Mouse (Mus musculus) cerebellum, postnatal 10 days (tissue): Measurements from ENCODE around the gene Ccdc88c.

Source experiments
- DNase-seq, 2 experiments: peaks; one replicate each; pipeline ENCODE4 v3.0.0; 2021; ENCODE audit warnings: mixed read lengths in 2 of 2

The Ccdc88c gene

GRCm38 (mm10) chr12:100996378-100996898 is 32.4 kb downstream of the Ccdc88c start:
- no peak for DNase-seq

- DNase-seq: no peak
Observed at GRCm38 (mm10) chr12:100995607-100996377, 33.1 kb downstream of the Ccdc88c start.

- no peak for DNase-seq
Observed at GRCm38 (mm10) chr12:100994140-100995015, 34.5 kb downstream of the Ccdc88c start.

- no peak for DNase-seq
Observed at GRCm38 (mm10) chr12:100993146-100993545, 35.7 kb downstream of the Ccdc88c start.

- DNase-seq: no peak
Observed at GRCm38 (mm10) chr12:100992505-100992904, 36.4 kb downstream of the Ccdc88c start.

- no peak for DNase-seq
Observed at GRCm38 (mm10) chr12:100991119-100991518, 37.7 kb downstream of the Ccdc88c start.

GRCm38 (mm10) chr12:100990291-100990690 is 38.6 kb downstream of the Ccdc88c start:
- peak; percentile 71 to 82 for DNase-seq

GRCm38 (mm10) chr12:100989780-100990288 is 39.0 kb downstream of the Ccdc88c start:
- DNase-seq: peak in 1 of 2 experiments; percentile 16

GRCm38 (mm10) chr12:100988324-100989130 is 40.3 kb downstream of the Ccdc88c start:
- DNase-seq: peak in 1 of 2 experiments; percentile 47

- DNase-seq: peak; percentile 57 to 73
Observed at GRCm38 (mm10) chr12:100986423-100986822, 42.4 kb downstream of the Ccdc88c start.

GRCm38 (mm10) chr12:100985793-100986157 is 43.1 kb downstream of the Ccdc88c start:
- no peak for DNase-seq

- peak in 1 of 2 experiments; percentile 12 for DNase-seq
Observed at GRCm38 (mm10) chr12:100985050-100985792, 43.6 kb downstream of the Ccdc88c start.

GRCm38 (mm10) chr12:100983565-100983964 is 45.3 kb downstream of the Ccdc88c start:
- peak; percentile 59 to 71 for DNase-seq

- peak in 1 of 2 experiments; percentile 44 for DNase-seq
Observed at GRCm38 (mm10) chr12:100982217-100982616, 46.6 kb downstream of the Ccdc88c start.

- no peak for DNase-seq
Observed at GRCm38 (mm10) chr12:100980551-100981008, 48.3 kb downstream of the Ccdc88c start.

- no peak for DNase-seq
Observed at GRCm38 (mm10) chr12:100979616-100980015, 49.2 kb downstream of the Ccdc88c start.

- no peak for DNase-seq
Observed at GRCm38 (mm10) chr12:100977958-100978725, 50.7 kb downstream of the Ccdc88c start.

- DNase-seq: no peak
Observed at GRCm38 (mm10) chr12:100977551-100977950, 51.3 kb downstream of the Ccdc88c start.

- no peak for DNase-seq
Observed at GRCm38 (mm10) chr12:100969808-100970207, 59.0 kb downstream of the Ccdc88c start.

- no peak for DNase-seq
Observed at GRCm38 (mm10) chr12:100967383-100967782, 61.5 kb downstream of the Ccdc88c start.

- peak in 1 of 2 experiments; percentile 34 for DNase-seq
Observed at GRCm38 (mm10) chr12:100966253-100966652, 62.6 kb downstream of the Ccdc88c start.
